Mouse (Mus musculus) splenic B cell, adult 2 months (primary cell): ENCODE measurements at regions not wholly inside any gene's neighbourhood (a gene's known extent, or its start where the extent isn't known, plus 50 kb on each side); places are given as distances from the start of the nearest gene placed in this dataset.

ENCODE experiments used
- DNase-seq: peaks from one replicate; pipeline ENCODE4 v3.0.0-alpha.2; 2011; ENCODE audit warnings: low read depth, low spot score
- H3K27me3 ChIP-seq: 2 replicates; pipeline ENCODE4 v1.6.1; 2012; ENCODE audit warnings: mild to moderate bottlenecking, low read length, moderate library complexity, mixed read lengths; ENCODE audit not compliant: control insufficient read depth, poor library complexity, insufficient read depth, severe bottlenecking
- H3K36me3 ChIP-seq: 2 replicates; pipeline ENCODE4 v1.6.1; 2012; ENCODE audit warnings: mild to moderate bottlenecking, low read length, moderate library complexity, mixed read lengths; ENCODE audit not compliant: control insufficient read depth, poor library complexity, insufficient read depth, severe bottlenecking

- H3K36me3 ChIP-seq = no peaks in the 10 kb centered on the region
- no peak for DNase-seq
- H3K27me3 ChIP-seq = no peaks in the 10 kb centered on the region
These were observed 1002.8 kb upstream of the Adgrl2 start for GRCm38 (mm10) chr3:149993199-149993598.

- no peaks in the 10 kb centered on the region for H3K27me3 ChIP-seq
- DNase-seq = no peak
These were observed 997.4 kb upstream of the Adgrl2 start for GRCm38 (mm10) chr3:149987801-149988200.

GRCm38 (mm10) chr3:149956993-149957392, 966.6 kb upstream of the Adgrl2 start:
- Histone ChIP-seq H3K27me3 (no peaks in the 10 kb centered on the region), H3K36me3 (no peaks in the 10 kb centered on the region)
- DNase-seq = no peak

More at GRCm38 (mm10) chr3:149987801-149988200, 997.4 kb upstream of the Adgrl2 start:
- H3K36me3 ChIP-seq = no peaks in the 10 kb centered on the region

- no peaks in the 10 kb centered on the region for H3K27me3 ChIP-seq
- no peaks in the 10 kb centered on the region for H3K36me3 ChIP-seq
- no peak for DNase-seq
These were observed 945.8 kb upstream of the Adgrl2 start for GRCm38 (mm10) chr3:149936197-149936596.

- H3K36me3 ChIP-seq = no peaks in the 10 kb centered on the region
- no peak for DNase-seq
- H3K27me3 ChIP-seq = no peaks in the 10 kb centered on the region
These were observed 944.5 kb upstream of the Adgrl2 start for GRCm38 (mm10) chr3:149934832-149935231.

- H3K27me3 ChIP-seq = no peaks in the 10 kb centered on the region
- DNase-seq = no peak
- no peaks in the 10 kb centered on the region for H3K36me3 ChIP-seq
These were observed 938.4 kb upstream of the Adgrl2 start for GRCm38 (mm10) chr3:149928456-149929360.

- DNase-seq = no peak
- H3K36me3 ChIP-seq = no peaks in the 10 kb centered on the region
- no peaks in the 10 kb centered on the region for H3K27me3 ChIP-seq
These were observed 929.9 kb upstream of the Adgrl2 start for GRCm38 (mm10) chr3:149920206-149920605.

- H3K27me3 ChIP-seq = no peaks in the 10 kb centered on the region
- DNase-seq = no peak
- H3K36me3 ChIP-seq = no peaks in the 10 kb centered on the region
These were observed 927.8 kb upstream of the Adgrl2 start for GRCm38 (mm10) chr3:149918201-149918600.

GRCm38 (mm10) chr3:149910721-149911120, 920.4 kb upstream of the Adgrl2 start:
- H3K27me3 ChIP-seq = no peaks in the 10 kb centered on the region; the same call in 1 of the 2 replicates
- no peaks in the 10 kb centered on the region for H3K36me3 ChIP-seq
- no peak for DNase-seq

- no peaks in the 10 kb centered on the region; the same call in 1 of the 2 replicates for H3K27me3 ChIP-seq
- no peak for DNase-seq
- no peaks in the 10 kb centered on the region for H3K36me3 ChIP-seq
These were observed 911.4 kb upstream of the Adgrl2 start for GRCm38 (mm10) chr3:149901783-149902182.

GRCm38 (mm10) chr3:149876553-149876952, 886.2 kb upstream of the Adgrl2 start:
- no peak for DNase-seq
- H3K27me3 ChIP-seq = no peaks in the 10 kb centered on the region

GRCm38 (mm10) chr3:149865945-149866344, 875.6 kb upstream of the Adgrl2 start:
- no peaks in the 10 kb centered on the region for H3K36me3 ChIP-seq
- DNase-seq = no peak
- no peaks in the 10 kb centered on the region for H3K27me3 ChIP-seq

More at GRCm38 (mm10) chr3:149876553-149876952, 886.2 kb upstream of the Adgrl2 start:
- H3K36me3 ChIP-seq = no peaks in the 10 kb centered on the region

- no peak for DNase-seq
- H3K36me3 ChIP-seq = no peaks in the 10 kb centered on the region
- no peaks in the 10 kb centered on the region for H3K27me3 ChIP-seq
These were observed 856.7 kb upstream of the Adgrl2 start for GRCm38 (mm10) chr3:149846941-149847539.

- DNase-seq = no peak
- Histone ChIP-seq H3K36me3 (no peaks in the 10 kb centered on the region), H3K27me3 (no peaks in the 10 kb centered on the region)
These were observed 855.6 kb upstream of the Adgrl2 start for GRCm38 (mm10) chr3:149845826-149846486.
